Mouse (Mus musculus) myocyte (in vitro differentiated cells): ENCODE measurements at regions not wholly inside any gene's neighbourhood (a gene's known extent, or its start where the extent isn't known, plus 50 kb on each side); places are given as distances from the start of the nearest gene placed in this dataset.

ENCODE experiments used
- MAX ChIP-seq: IDR thresholded peaks from one replicate; pipeline ENCODE4 v1.6.1; 2011; ENCODE audit warnings: low read depth, mild to moderate bottlenecking, control low read depth
- POLR2A ChIP-seq: IDR thresholded peaks from one replicate; pipeline ENCODE4 v1.6.1; 2011; ENCODE audit warnings: low read depth, mild to moderate bottlenecking, control low read depth, moderate library complexity; ENCODE audit not compliant: insufficient read length
- POLR2AphosphoS2 ChIP-seq: IDR thresholded peaks from one replicate; pipeline ENCODE4 v1.6.1; 2011; ENCODE audit warnings: low read depth, control low read depth; ENCODE audit not compliant: insufficient read length
- REST ChIP-seq: IDR thresholded peaks from one replicate; pipeline ENCODE4 v1.6.1; 2011; ENCODE audit warnings: mild to moderate bottlenecking, control low read depth, moderate library complexity; ENCODE audit not compliant: insufficient read depth, insufficient read length

DNA sequence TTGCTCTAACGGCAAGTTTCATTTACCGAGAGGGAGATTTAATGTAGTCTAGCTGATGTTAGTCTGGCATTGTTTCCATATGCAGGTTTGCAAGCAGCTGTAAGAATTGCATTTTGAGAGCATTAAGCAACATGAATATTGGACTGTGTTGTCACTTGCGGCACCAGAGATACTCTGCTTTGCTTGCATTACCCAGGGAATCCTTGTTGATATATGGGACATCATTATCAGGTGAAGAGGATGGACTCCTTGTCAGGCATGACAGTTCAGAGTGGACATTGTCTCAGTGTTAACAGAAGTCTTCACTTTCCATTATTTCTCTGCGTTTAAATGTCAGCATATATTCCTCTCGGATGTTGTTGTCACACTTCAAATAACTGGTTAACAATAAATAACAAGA is 208.1 kb downstream of the Brinp2 start:
- no peak for TF ChIP-seq POLR2AphosphoS2
- no peak for TF ChIP-seq MAX
- no peak for TF ChIP-seq POLR2A
- TF ChIP-seq REST, result no peak
